Mouse (Mus musculus) stomach, embryonic 16.5 days (tissue): ENCODE measurements around the gene Pdcd5. TPM values are rescaled to one million over a fixed set of nuclear protein-coding genes. Genes with fewer than 3 reads are reported as not detected.

Experiments used
- ATAC-seq: fragments of 200-750 bp; cut with Nextera tagmentation; 2 replicates; pipeline ENCODE4 v1.8.0; 2017; ENCODE audit warnings: moderate number of reproducible peaks, moderate TSS enrichment; ENCODE audit not compliant: insufficient read depth, low FRiP score
- H3K27ac ChIP-seq: fragments of 300-500 bp; sonication (generic); 2 replicates; pipeline ENCODE4 v1.5.1; 2014; ENCODE audit warnings: low read length
- H3K27me3 ChIP-seq: fragments of 300-500 bp; sonication (generic); 2 replicates; pipeline ENCODE4 v1.6.1; 2014; ENCODE audit warnings: low read length, control low read depth, mixed read lengths; ENCODE audit not compliant: control insufficient read depth, insufficient read depth
- H3K36me3 ChIP-seq: fragments of 300-500 bp; sonication (generic); 2 replicates; pipeline ENCODE4 v1.6.1; 2014; ENCODE audit warnings: low read length; ENCODE audit not compliant: control insufficient read depth, insufficient read depth
- H3K4me1 ChIP-seq: fragments of 300-500 bp; sonication (generic); 2 replicates; pipeline ENCODE4 v1.6.1; 2014; ENCODE audit warnings: low read length, control low read depth, mixed read lengths; ENCODE audit not compliant: control insufficient read depth, insufficient read depth
- H3K4me2 ChIP-seq: fragments of 300-500 bp; sonication (generic); 2 replicates; pipeline ENCODE4 v1.6.1; 2014; ENCODE audit warnings: low read depth, low read length, mixed read lengths
- H3K4me3 ChIP-seq: fragments of 300-500 bp; sonication (generic); replicated peaks from 2 replicates; pipeline ENCODE4 v1.5.1; 2014; ENCODE audit warnings: mild to moderate bottlenecking, low read length
- H3K9ac ChIP-seq: fragments of 300-500 bp; sonication (generic); 2 replicates; pipeline ENCODE4 v1.6.1; 2014; ENCODE audit warnings: low read length
- H3K9me3 ChIP-seq: fragments of 300-500 bp; sonication (generic); replicated peaks from 2 replicates; pipeline ENCODE4 v1.6.1; 2016; ENCODE audit warnings: low read length, control low read depth; ENCODE audit not compliant: control insufficient read depth
- WGBS: fragments of 180-500 bp; shearing (Covaris S2); extraction: QIAGEN DNeasy Blood & Tissue Kit; methylation state at CpG from one replicate; pipeline ENCODE4 v1.1.7; 2014; 5-methylcytosine and 5-hydroxymethylcytosine counted together
- polyA plus RNA-seq: library from polyadenylated mRNA; unstranded; fragments of >200 nt; fragmentation: Nextera tagmentation; extraction: Ambion mirVana; gene quantifications from 2 replicates; pipeline ENCODE4 v1.2.1, GENCODE M21; 2015

The Pdcd5 gene
- polyA plus RNA-seq, 1 experiment from 2014 or later = 216 TPM

- ATAC-seq = no peak
- WGBS = 45% methylated on average over 3 of the region's 3 CpGs
Observed at GRCm38 (mm10) chr7:35649071-35649470, 1.8 kb upstream of the Pdcd5 start.

DNA sequence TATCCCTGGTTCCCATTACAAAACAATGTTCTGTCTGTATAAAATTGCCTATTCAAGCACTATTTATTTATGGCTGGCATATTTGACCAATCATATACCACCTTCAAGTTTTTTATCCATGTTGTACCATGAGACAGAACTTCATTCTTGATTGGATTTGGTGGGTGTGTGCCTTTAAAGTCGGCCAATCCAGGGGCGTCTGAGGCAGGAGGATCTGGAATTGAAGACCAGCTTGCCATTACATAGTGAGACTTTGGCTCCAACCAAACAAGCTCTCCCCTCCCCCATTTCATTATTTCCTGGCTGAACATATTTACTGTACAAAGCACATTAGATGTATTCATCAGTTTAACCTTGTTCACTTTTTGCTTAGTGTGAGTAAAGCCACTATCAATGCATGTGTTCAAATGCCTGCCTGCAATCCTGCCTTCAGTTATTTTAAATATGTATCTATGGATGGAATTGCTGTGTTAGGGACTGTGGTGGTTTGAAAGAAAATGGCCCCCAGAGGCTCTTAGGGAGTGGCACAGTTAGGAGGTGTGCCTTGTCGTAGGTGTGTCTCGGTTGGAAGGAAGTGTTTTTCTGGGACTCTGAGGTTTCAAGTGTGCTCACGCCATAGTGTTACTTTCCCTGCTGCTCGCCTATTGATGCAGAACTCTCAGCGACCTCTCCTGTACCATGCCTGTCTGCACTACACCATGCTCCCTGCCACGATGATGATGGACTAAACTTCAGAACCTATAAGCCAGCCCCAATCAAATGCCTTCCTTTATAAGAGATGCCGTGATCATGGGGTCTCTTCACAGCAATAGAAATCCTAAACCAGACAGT lies 1.1 kb upstream of the Pdcd5 start:
- no peaks in the 10 kb centered on the region for H3K36me3 ChIP-seq
- no peaks in the 10 kb centered on the region for H3K27me3 ChIP-seq
- WGBS = 65% methylated on average over 9 of the region's 9 CpGs
- peaks cover 7% of the 10 kb centered on the region; the same call in 1 of the 2 replicates for H3K4me1 ChIP-seq
- H3K4me3 ChIP-seq = no peak overlapping the region
- no peak overlapping the region for H3K9ac ChIP-seq
- no peak overlapping the region for H3K27ac ChIP-seq
- no peak for ATAC-seq
- no peaks in the 10 kb centered on the region; the same call in 1 of the 2 replicates for H3K9me3 ChIP-seq
- H3K4me2 ChIP-seq = no peak overlapping the region

More at GRCm38 (mm10) chr7:35649071-35649470, 1.8 kb upstream of the Pdcd5 start:
- no peak overlapping the region for H3K4me2 ChIP-seq
- H3K27ac ChIP-seq = no peak overlapping the region
- no peaks in the 10 kb centered on the region for H3K36me3 ChIP-seq
- H3K4me1 ChIP-seq = peaks cover 7% of the 10 kb centered on the region; the same call in 1 of the 2 replicates
- no peak overlapping the region for H3K9ac ChIP-seq
- no peak overlapping the region for H3K4me3 ChIP-seq
- no peaks in the 10 kb centered on the region; the same call in 1 of the 2 replicates for H3K9me3 ChIP-seq
- H3K27me3 ChIP-seq = no peaks in the 10 kb centered on the region

DNA sequence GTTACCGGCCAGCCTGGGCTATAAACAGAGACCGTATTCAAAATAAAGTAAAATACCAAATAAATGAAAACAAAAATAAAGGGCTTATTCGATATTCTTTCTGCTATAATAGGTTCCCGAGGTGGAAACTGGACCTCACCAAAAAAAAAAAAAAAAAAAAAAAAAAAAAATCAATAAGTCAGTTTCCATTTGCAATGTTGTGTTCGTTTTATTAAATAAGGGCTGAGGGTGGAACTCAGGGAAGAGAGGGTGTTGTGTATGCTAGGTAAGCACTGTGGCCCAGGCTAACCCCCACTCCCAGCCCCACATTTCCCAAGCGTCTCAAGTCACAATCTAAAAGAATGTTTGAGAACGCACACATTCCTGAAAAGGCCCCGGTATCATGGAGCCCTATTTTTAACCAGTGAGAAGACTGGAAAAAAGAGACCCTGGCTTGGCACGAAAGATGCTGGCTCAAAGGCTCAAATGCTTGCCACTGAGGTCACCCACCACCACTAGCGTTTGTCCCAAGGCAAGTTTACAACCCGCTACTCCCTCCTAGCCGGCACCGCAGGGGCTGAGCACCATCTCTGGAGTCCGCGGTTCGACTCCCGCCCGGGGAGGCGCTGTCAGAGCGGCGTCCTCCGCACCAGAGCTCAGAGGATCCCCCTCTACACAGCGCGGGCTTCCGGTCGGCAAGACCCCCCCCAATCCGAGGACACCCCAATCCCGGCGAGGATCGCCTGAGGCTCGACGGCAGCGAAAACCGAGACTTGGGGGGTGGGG lies 822 bp downstream of the Pdcd5 start:
- Histone ChIP-seq H3K4me3 (peak overlapping the region; percentile 95), H3K27ac (peak overlapping the region; percentile 61), H3K4me2 (peak overlapping the region; percentile 68), H3K4me1 (peaks cover 7% of the 10 kb centered on the region; the same call in 1 of the 2 replicates), H3K9me3 (no peaks in the 10 kb centered on the region; the same call in 1 of the 2 replicates), H3K36me3 (no peaks in the 10 kb centered on the region), H3K9ac (peak overlapping the region; percentile 96), H3K27me3 (no peaks in the 10 kb centered on the region)
- 5% methylated on average over 34 of the region's 34 CpGs for WGBS
- ATAC-seq = peak; percentile 31; the same call in 1 of the 2 replicates

DNA sequence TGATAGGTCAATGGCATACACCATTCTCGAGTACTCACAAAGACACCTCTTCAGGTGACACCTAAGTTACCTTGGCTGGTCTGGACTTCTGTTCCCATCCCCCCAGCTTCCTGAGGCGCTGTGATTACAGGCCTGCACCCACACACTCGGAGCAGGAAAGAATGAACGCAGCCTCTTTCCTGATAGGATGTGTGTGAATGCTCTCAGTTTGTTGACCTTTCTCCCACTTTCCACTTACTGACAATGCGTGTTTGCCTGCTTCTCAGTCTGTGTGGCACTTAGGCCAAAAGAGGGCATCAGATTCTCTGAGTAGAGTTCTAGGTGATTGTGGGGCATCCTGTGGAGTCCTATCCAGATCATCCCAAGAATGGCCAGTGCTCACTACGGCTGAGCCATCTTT lies 7.2 kb downstream of the Pdcd5 start:
- H3K9me3 ChIP-seq = no peaks in the 10 kb centered on the region
- peaks cover 16% of the 10 kb centered on the region for H3K36me3 ChIP-seq
- no peak overlapping the region for H3K4me3 ChIP-seq
- H3K27ac ChIP-seq = no peak overlapping the region
- H3K4me1 ChIP-seq = no peaks in the 10 kb centered on the region
- WGBS = 69% methylated on average over 6 of the region's 6 CpGs
- H3K9ac ChIP-seq = no peak overlapping the region
- H3K4me2 ChIP-seq = no peak overlapping the region
- ATAC-seq = no peak
- H3K27me3 ChIP-seq = no peaks in the 10 kb centered on the region

- no peaks in the 10 kb centered on the region for H3K4me1 ChIP-seq
- no peak overlapping the region for H3K27ac ChIP-seq
- H3K4me3 ChIP-seq = no peak overlapping the region
- WGBS = 93% methylated on average over 9 of the region's 9 CpGs
- peaks cover 26% of the 10 kb centered on the region for H3K36me3 ChIP-seq
- H3K4me2 ChIP-seq = no peak overlapping the region
- H3K27me3 ChIP-seq = no peaks in the 10 kb centered on the region
- ATAC-seq = no peak
- no peak overlapping the region for H3K9ac ChIP-seq
- H3K9me3 ChIP-seq = no peaks in the 10 kb centered on the region
Observed at GRCm38 (mm10) chr7:35636874-35637273, 10.4 kb downstream of the Pdcd5 start.

GRCm38 (mm10) chr7:35636229-35636628 lies 11.1 kb downstream of the Pdcd5 start:
- WGBS = 67% methylated on average over 6 of the region's 6 CpGs
- Histone ChIP-seq H3K36me3 (peaks cover 29% of the 10 kb centered on the region), H3K9ac (no peak overlapping the region), H3K4me2 (no peak overlapping the region), H3K27ac (no peak overlapping the region), H3K4me3 (no peak overlapping the region), H3K9me3 (no peaks in the 10 kb centered on the region), H3K27me3 (no peaks in the 10 kb centered on the region), H3K4me1 (no peaks in the 10 kb centered on the region)
- no peak for ATAC-seq

DNA sequence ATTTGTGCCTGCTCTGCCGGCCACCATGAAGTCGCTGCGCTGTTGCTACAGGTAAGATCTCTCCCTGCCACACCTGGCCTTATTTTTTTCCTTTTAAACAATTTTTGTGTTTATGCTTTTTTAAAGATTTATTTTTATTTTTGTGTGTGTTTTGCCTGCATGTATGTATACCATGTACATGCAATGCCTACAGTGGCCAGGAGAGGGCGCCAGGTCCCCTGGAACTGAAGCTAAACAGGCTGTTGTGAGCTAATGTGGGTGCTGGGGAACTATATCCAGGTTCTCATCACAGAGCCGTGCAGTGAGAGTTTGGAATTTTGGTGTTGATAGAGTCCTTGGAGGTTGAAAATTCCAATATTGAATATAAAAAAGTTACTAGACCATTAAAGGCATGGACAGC lies 18.8 kb downstream of the Pdcd5 start:
- Histone ChIP-seq H3K27ac (no peak overlapping the region), H3K9ac (no peak overlapping the region), H3K36me3 (peaks cover 32% of the 10 kb centered on the region), H3K4me3 (no peak overlapping the region), H3K4me2 (no peak overlapping the region), H3K9me3 (no peaks in the 10 kb centered on the region), H3K27me3 (no peaks in the 10 kb centered on the region), H3K4me1 (no peaks in the 10 kb centered on the region)
- 68% methylated on average over 5 of the region's 5 CpGs for WGBS
- no peak for ATAC-seq

DNA sequence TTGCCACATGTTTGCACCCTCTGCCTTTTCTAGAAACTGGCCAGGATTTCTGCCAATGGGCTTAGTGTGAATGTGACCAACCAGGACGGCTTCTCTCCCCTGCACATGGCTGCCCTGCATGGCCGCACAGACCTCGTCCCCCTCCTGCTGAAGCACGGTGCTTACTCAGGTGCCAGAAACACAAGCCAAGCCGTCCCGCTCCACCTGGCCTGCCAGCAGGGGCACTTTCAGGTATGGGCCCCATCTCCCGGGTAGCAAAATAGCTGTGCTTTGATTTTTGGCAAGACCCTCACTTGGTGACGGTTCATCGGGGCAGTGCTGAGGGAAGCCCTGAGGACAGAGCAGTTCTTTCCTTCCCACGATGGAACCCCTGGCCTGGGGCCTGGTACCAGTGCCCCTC lies 19.9 kb downstream of the Pdcd5 start:
- no peaks in the 10 kb centered on the region for H3K9me3 ChIP-seq
- H3K4me2 ChIP-seq = no peak overlapping the region
- H3K4me1 ChIP-seq = no peaks in the 10 kb centered on the region
- no peak overlapping the region for H3K4me3 ChIP-seq
- ATAC-seq = no peak
- H3K9ac ChIP-seq = no peak overlapping the region
- WGBS = 93% methylated on average over 10 of the region's 10 CpGs
- H3K27me3 ChIP-seq = no peaks in the 10 kb centered on the region
- no peak overlapping the region for H3K27ac ChIP-seq
- H3K36me3 ChIP-seq = peaks cover 35% of the 10 kb centered on the region

GRCm38 (mm10) chr7:35626038-35626437 lies 21.3 kb downstream of the Pdcd5 start:
- WGBS = 99% methylated on average over 5 of the region's 5 CpGs
- H3K9ac ChIP-seq = no peak overlapping the region

More at GRCm38 (mm10) chr7:35626038-35626437, 21.3 kb downstream of the Pdcd5 start:
- H3K27me3 ChIP-seq = no peaks in the 10 kb centered on the region
- H3K9me3 ChIP-seq = no peaks in the 10 kb centered on the region
- no peak overlapping the region for H3K27ac ChIP-seq
- no peak overlapping the region for H3K4me3 ChIP-seq
- ATAC-seq = no peak
- peaks cover 38% of the 10 kb centered on the region; the same call in 1 of the 2 replicates for H3K36me3 ChIP-seq
- H3K4me2 ChIP-seq = no peak overlapping the region
- no peaks in the 10 kb centered on the region for H3K4me1 ChIP-seq
